Mouse (Mus musculus): ENCODE data around the gene Dhrs11. TPM values are rescaled to one million over a fixed set of nuclear protein-coding genes. Genes with fewer than 3 reads are reported as not detected.
"Not testable (repeated sequence)": the region's sequence is repeated elsewhere in the genome, so short reads cannot be mapped to it uniquely, and the experiment has no call there.

The Dhrs11 gene
- 5.8 and 6.7 TPM in 2 replicates for polyA plus RNA-seq (2014; fragmentation: Nextera tagmentation; extraction: Ambion mirVana)

DNA sequence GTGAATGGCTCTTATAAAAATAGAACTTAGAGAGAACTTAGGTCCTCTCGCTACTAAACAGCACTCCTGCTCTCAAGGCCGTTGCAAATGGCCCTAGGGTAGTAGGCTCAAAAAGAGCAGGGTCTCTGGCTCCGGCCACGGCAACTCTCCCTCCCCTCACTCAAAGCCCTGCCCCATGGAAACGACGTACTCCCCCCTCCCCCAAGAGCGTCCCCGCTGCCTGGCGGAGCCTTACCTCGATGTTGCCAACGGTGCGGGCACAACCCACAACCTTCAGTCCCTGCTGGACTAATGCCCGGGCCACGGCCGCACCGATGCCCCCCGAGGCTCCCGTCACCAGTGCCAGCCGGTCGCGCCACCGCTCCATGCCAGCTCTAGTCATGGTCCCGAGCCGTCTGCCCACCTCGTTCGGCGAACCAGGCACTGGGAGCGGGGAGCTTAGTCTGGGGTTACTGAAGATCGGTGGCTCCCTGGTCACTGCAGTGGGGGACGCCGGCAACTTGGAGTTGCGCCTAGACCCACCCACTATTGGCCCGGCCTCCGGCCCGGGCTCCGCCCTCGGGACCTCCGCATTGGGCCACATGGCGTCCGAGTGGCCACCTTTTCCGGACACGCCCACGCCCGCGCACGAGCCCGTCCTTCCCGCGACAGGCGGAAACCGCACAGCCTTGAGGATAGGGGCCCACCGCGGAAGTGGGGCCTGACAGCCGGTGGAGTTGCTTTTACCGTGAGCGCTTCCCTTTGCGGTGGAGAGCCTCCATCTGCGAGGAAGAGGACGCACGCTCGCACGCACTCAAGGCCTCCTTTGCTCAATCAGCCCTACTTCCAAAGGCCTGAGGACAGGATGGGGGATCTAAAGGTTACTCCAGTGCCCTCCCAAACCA is at the start of gene Dhrs11:
Gene Dhrs11, minus strand, starts transcription at position 479 of the 884 bp plus-strand sequence.
- peak; percentile 82 for ATAC-seq (ENCODE audit: low FRiP score, low TSS enrichment)
- H3K36me3 ChIP-seq (ENCODE audit: control insufficient read depth, insufficient read depth, low read length): peaks cover 27% of the 10 kb centered on the region
- H3K27ac ChIP-seq (replicated peaks; ENCODE audit: low read depth, low read length): peak within 1 kb of the TSS; percentile 60
- no peaks in the 10 kb centered on the region for H3K9me3 ChIP-seq (ENCODE audit: control insufficient read depth, low read length)
- WGBS: under 1% methylated on average over 62 of the region's 62 CpGs
- peak within 1 kb of the TSS; percentile 97 for H3K4me2 ChIP-seq (ENCODE audit: low read length)
- H3K4me3 ChIP-seq (replicated peaks; ENCODE audit: low read depth, low read length): peak within 1 kb of the TSS; percentile 56
- no peaks in the 10 kb centered on the region for H3K27me3 ChIP-seq (ENCODE audit: control insufficient read depth, insufficient read depth, low read length)
- DNase-seq: peak; percentile 84
- H3K4me1 ChIP-seq (ENCODE audit: control insufficient read depth, insufficient read depth, low read length): peaks cover 9% of the 10 kb centered on the region; the same call in 1 of the 2 replicates
- H3K9ac ChIP-seq (replicated peaks; ENCODE audit: low read length): peak within 1 kb of the TSS; percentile 56

DNA sequence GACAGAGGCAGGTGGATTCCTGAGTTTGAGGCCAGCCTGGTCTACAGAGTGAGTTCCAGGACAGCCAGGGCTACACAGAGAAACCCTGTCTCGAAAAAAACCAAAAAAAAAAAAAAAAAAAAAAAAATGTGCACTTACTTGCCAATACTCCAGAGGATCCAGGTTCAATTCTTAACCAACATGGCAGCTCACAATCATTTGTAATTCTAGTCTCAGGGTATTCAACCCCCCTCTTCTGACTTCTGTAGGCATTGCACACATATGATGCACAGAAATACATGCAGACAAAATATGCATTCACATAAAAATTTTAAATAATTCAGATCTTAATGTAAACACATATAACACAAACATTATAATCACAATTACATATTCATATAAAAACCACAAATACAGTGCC is 47.2 kb upstream of the Dhrs11 start:
- not testable (repeated sequence) for DNase-seq; H3K9me3 ChIP-seq (ENCODE audit: control insufficient read depth, low read length); H3K27ac ChIP-seq (replicated peaks; ENCODE audit: low read depth, low read length); H3K36me3 ChIP-seq (ENCODE audit: control insufficient read depth, insufficient read depth, low read length); ATAC-seq (ENCODE audit: low FRiP score, low TSS enrichment); H3K27me3 ChIP-seq (ENCODE audit: control insufficient read depth, insufficient read depth, low read length); H3K4me2 ChIP-seq (ENCODE audit: low read length); H3K4me3 ChIP-seq (replicated peaks; ENCODE audit: low read depth, low read length); H3K9ac ChIP-seq (replicated peaks; ENCODE audit: low read length)
- H3K4me1 ChIP-seq (ENCODE audit: control insufficient read depth, insufficient read depth, low read length): peaks cover 13% of the 10 kb centered on the region; the same call in 1 of the 2 replicates
- no CpG with 5 or more reads among the region's 1 CpGs for WGBS

GRCm38 (mm10) chr11:84873042-84873833 is 44.4 kb upstream of the Dhrs11 start:
- DNase-seq (no peak), ATAC-seq (ENCODE audit: low FRiP score, low TSS enrichment) (no peak)
- no peak overlapping the region for H3K4me3 ChIP-seq (replicated peaks; ENCODE audit: low read depth, low read length)
- H3K36me3 ChIP-seq (ENCODE audit: control insufficient read depth, insufficient read depth, low read length): no peaks in the 10 kb centered on the region
- no peaks in the 10 kb centered on the region for H3K27me3 ChIP-seq (ENCODE audit: control insufficient read depth, insufficient read depth, low read length)
- H3K9ac ChIP-seq (replicated peaks; ENCODE audit: low read length): no peak overlapping the region
- H3K9me3 ChIP-seq (ENCODE audit: control insufficient read depth, low read length): no peaks in the 10 kb centered on the region
- H3K27ac ChIP-seq (replicated peaks; ENCODE audit: low read depth, low read length): no peak overlapping the region
- H3K4me1 ChIP-seq (ENCODE audit: control insufficient read depth, insufficient read depth, low read length): peaks cover 12% of the 10 kb centered on the region
- 75% methylated on average over 1 of the region's 1 CpGs for WGBS
- H3K4me2 ChIP-seq (ENCODE audit: low read length): no peak overlapping the region

DNA sequence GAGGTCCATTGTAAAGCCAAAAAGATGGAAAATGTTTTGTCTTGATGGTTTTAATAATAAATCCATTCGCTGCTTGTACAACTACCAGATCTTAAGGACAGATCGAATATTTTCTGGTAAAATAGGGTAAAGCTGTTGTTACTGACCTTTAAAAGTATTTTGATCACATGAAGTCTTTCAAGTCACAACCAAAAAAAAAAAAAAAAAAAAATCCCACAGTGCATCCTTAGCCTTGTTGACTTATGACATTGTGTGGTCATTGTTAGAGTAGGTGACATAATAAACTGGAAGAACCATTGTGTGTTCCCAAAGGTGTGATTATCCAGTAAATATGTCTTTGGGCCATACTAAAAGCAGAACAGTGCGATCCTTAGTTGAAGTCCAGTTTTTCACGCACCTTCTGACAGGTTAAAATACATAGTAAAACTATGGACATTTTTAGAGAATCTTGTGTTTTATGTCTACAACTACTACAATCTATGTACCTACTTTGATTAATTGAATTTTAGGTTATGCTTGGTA is 42.8 kb upstream of the Dhrs11 start:
- 84% methylated on average over 4 of the region's 4 CpGs for WGBS
- no peak for DNase-seq

GRCm38 (mm10) chr11:84871046-84871445 is 42.3 kb upstream of the Dhrs11 start:
- H3K36me3 ChIP-seq (ENCODE audit: control insufficient read depth, insufficient read depth, low read length): no peaks in the 10 kb centered on the region
- peaks cover 19% of the 10 kb centered on the region for H3K4me1 ChIP-seq (ENCODE audit: control insufficient read depth, insufficient read depth, low read length)
- H3K27ac ChIP-seq (replicated peaks; ENCODE audit: low read depth, low read length): peak overlapping the region; percentile 99
- H3K9ac ChIP-seq (replicated peaks; ENCODE audit: low read length): peak overlapping the region; percentile 97
- no peaks in the 10 kb centered on the region for H3K27me3 ChIP-seq (ENCODE audit: control insufficient read depth, insufficient read depth, low read length)
- peak overlapping the region; percentile 78 for H3K4me2 ChIP-seq (ENCODE audit: low read length)
- no peaks in the 10 kb centered on the region for H3K9me3 ChIP-seq (ENCODE audit: control insufficient read depth, low read length)
- no peak for ATAC-seq (ENCODE audit: low FRiP score, low TSS enrichment)
- peak overlapping the region; percentile 86 for H3K4me3 ChIP-seq (replicated peaks; ENCODE audit: low read depth, low read length)
- peak; percentile 64 for DNase-seq
- WGBS: under 1% methylated on average over 10 of the region's 10 CpGs

More for the DNA sequence above, 42.8 kb upstream of the Dhrs11 start:
- Histone ChIP-seq H3K36me3 (ENCODE audit: control insufficient read depth, insufficient read depth, low read length) (no peaks in the 10 kb centered on the region), H3K4me2 (ENCODE audit: low read length) (peak overlapping the region; percentile 78), H3K9ac (replicated peaks; ENCODE audit: low read length) (peak overlapping the region; percentile 97), H3K27ac (replicated peaks; ENCODE audit: low read depth, low read length) (peak overlapping the region; percentile 99), H3K4me1 (ENCODE audit: control insufficient read depth, insufficient read depth, low read length) (peaks cover 19% of the 10 kb centered on the region), H3K27me3 (ENCODE audit: control insufficient read depth, insufficient read depth, low read length) (no peaks in the 10 kb centered on the region), H3K9me3 (ENCODE audit: control insufficient read depth, low read length) (no peaks in the 10 kb centered on the region), H3K4me3 (replicated peaks; ENCODE audit: low read depth, low read length) (peak overlapping the region; percentile 86)
- ATAC-seq (ENCODE audit: low FRiP score, low TSS enrichment): no peak

DNA sequence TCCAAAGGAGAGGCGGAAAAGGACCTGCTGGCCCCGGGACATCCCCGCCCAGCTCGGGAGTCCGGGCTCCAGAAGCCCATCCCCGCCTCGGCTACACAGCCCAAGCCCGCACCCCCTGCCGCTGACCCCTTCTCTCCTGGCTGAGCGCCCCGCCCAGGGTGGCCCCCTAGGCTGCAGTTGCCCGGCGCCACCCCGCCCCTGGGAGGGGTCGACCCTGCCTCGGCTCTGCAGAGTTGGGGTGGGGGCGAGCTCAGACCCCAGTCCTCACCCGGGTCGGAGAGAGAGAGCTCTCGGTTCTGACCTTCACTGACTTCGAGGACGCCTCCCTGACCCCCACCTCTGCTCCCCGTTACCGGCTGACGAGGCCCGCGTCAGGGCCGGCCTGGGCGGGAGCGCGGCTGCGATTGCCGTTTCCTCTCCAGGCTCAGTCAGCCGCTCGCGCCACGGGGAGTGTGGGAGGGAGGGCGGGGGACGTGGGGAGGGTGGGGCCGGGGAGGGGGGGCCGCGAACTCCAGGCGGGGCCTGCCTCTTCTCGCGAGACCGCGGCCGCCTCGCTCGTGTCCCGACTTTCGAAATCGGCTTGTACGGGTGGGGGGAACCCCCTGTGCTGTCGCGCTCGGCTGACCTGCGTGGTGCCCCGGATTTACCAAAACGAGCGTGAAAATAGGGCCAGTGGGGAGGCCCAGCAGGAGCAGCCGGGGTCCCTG is 41.7 kb upstream of the Dhrs11 start, which contains the start of gene Ggnbp2:
Gene Ggnbp2, minus strand, starts transcription at position 481 of the 707 bp plus-strand sequence.
- Histone ChIP-seq H3K4me2 (ENCODE audit: low read length) (peak within 1 kb of the TSS; percentile 78), H3K4me1 (ENCODE audit: control insufficient read depth, insufficient read depth, low read length) (peaks cover 19% of the 10 kb centered on the region), H3K27me3 (ENCODE audit: control insufficient read depth, insufficient read depth, low read length) (no peaks in the 10 kb centered on the region), H3K9ac (replicated peaks; ENCODE audit: low read length) (peak within 1 kb of the TSS; percentile 97), H3K27ac (replicated peaks; ENCODE audit: low read depth, low read length) (peak within 1 kb of the TSS; percentile 99), H3K36me3 (ENCODE audit: control insufficient read depth, insufficient read depth, low read length) (no peaks in the 10 kb centered on the region), H3K9me3 (ENCODE audit: control insufficient read depth, low read length) (no peaks in the 10 kb centered on the region), H3K4me3 (replicated peaks; ENCODE audit: low read depth, low read length) (peak within 1 kb of the TSS; percentile 86)
- ATAC-seq (ENCODE audit: low FRiP score, low TSS enrichment): peak; percentile 87
- DNase-seq: peak; percentile 96
- under 1% methylated on average over 60 of the region's 62 CpGs for WGBS

DNA sequence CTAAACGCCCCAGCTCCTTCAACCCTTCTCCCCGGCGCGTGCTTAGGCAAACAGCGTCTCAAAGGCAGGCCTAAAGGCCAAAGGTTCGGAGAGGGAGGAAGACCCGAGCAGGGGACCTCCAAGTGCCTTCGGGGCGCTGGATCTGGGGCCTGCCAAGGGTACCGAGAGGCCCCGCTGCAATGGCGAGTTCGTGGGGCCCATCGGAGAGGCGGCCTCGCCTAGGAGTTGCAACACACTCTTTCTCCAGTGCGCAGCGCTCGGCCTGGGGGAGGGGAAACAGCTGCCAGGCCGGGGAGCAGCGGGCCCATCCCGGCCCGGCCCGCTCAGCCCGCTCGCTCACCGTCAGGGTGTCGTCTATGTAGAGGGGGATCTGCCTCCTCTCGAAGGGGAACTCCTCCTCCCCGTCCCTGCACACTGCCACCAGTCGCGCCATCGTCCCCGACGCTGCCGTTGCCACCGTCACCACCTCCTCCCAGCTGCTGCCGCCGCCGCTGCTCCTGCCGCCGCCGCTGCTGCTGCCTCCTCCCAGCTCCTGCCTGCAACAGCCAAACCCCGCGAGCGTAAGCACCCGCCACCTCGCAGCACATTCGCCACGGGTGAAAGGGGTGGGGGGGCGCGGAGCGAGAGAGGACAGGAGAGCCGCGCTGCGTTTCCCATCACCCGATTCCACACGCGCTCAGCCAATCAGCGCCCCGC is 40.9 kb upstream of the Dhrs11 start:
- peak; percentile 86 for ATAC-seq (ENCODE audit: low FRiP score, low TSS enrichment)
- Histone ChIP-seq H3K9ac (replicated peaks; ENCODE audit: low read length) (peak overlapping the region; percentile 80), H3K4me3 (replicated peaks; ENCODE audit: low read depth, low read length) (peak overlapping the region; percentile 86), H3K36me3 (ENCODE audit: control insufficient read depth, insufficient read depth, low read length) (no peaks in the 10 kb centered on the region), H3K4me2 (ENCODE audit: low read length) (peak overlapping the region; percentile 66), H3K9me3 (ENCODE audit: control insufficient read depth, low read length) (no peaks in the 10 kb centered on the region), H3K4me1 (ENCODE audit: control insufficient read depth, insufficient read depth, low read length) (peaks cover 19% of the 10 kb centered on the region), H3K27ac (replicated peaks; ENCODE audit: low read depth, low read length) (peak overlapping the region; percentile 99), H3K27me3 (ENCODE audit: control insufficient read depth, insufficient read depth, low read length) (no peaks in the 10 kb centered on the region)
- peak; percentile 98 for DNase-seq
- under 1% methylated on average over 52 of the region's 61 CpGs for WGBS
